Mouse (Mus musculus): ENCODE measurements around the gene Etv6. TPM values are rescaled to one million over a fixed set of nuclear protein-coding genes. Genes with fewer than 3 reads are reported as not detected.

The Etv6 gene
- total RNA-seq, 2 experiments from 2014 or later, result 21.1 to 21.3 TPM

DNA sequence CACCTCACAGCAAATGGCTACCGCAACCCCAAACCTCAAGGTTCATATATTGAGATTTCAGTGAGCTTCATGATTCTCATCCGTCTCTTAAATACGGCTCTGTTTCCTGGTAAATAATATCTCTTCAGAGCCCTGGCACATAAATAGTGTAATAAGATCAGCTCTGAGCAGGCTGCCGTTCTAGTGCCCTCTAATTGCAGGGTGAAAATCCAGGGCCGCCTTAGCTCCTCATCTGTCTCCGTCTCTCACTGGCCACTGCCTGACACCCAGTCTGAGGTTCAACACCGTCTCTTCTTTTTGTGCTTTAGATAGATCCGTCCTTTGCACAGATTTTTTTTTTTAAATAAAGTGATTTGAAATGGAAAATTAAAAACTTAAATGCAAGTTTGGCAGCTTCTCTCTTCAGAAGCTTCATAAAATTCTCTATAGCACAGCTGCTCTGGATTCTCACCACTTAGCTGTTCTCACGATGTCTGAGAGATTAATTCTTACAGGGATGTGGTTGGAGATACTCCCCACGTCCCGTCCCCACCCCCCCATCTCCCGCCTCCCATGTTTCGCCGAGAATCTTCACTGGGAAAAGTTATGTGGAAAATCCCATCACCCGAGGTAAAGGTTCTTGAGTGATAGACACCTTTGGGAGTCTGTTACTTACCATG lies 115.7 kb downstream of the Etv6 start:
- no peak for DNase-seq (ENCODE audit: extremely low spot score in 1 of 2, low spot score in 2 of 2)
- intact Hi-C loops (cut with DNase I), result loop anchor here (5.0 kb wide), 1 partner anchor 114 kb away; the partner anchor contains the start of gene Etv6

DNA sequence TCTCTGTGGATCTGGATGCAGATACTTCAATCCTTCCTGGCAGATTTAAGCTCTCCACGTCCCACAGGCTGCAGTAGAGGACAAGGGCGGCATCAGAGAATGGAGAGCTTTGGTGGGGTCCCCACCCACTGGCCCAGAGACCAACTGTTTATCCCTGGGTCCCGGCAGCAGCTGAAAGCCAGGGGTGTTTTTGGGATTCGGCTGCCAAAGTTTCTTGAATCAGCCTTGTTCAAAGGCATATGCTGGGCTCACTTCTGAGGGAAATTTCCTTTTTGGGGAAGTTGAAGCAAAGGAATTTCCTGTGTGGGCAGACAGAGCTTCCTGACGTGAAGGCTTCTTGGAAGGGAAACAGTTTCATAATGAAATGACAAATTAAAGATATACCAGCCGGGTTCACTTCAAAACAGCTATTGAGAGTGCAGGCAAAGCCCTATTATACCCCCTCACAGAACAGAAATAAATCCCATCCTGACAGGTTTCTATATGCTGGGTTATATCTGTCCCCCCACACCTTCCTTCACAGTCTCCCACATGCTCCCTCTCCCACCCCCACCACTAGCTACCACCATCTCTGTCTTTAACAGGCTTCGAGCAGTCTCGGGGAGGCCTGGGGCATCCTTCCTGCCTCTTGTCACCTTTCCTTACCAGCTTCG lies 116.5 kb downstream of the Etv6 start:
- intact Hi-C loops (cut with DNase I), result loop anchor here (5.0 kb wide), 1 partner anchor 115 kb away; the partner anchor contains the start of gene Etv6

DNA sequence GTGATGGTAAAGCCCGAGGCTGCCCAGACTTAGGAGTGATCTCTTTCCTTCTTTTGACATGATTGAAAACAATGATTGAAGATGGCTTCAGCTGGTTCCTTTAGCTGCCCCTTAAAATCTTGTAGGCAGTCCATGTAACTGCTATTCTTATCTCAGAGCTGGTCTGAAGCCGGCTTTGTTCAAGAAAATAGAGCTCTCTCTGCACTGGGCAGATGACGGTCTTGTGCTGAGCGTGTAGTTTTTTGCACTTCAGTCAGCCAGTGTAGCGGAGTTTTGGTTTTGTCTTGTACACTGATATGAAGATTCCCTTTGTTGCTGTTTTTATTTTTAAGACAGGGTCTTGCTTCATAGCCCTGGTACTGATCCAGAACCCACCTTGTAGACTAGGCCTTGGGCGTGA lies 117.0 kb downstream of the Etv6 start:
- intact Hi-C loops (cut with DNase I), result loop anchor here (5.0 kb wide), 1 partner anchor 115 kb away; the partner anchor contains the start of gene Etv6
- no peak for DNase-seq (ENCODE audit: extremely low spot score in 1 of 2, low spot score in 2 of 2)

More for the DNA sequence above, 116.5 kb downstream of the Etv6 start:
- DNase-seq (ENCODE audit: extremely low spot score in 1 of 2, low spot score in 2 of 2), result peak; percentile 55 to 77

DNA sequence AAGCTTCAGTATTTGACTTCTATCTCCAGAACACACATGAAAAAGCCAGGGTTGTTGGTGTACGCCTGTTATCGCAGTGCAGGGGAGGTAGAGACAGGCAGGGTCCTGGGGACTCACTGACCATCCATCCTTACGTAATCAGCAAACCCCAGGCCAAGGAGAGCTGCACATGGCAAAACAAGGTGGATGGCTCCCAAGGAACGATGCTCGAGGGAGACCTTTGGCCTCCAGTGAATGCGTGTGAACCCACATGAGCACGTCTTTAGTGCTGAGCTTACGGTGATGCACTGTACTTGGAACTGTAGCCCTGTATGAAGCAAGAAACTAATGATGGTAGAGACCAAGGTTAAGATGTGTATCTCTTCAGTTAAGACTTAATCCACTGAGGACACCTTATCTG lies 119.2 kb downstream of the Etv6 start:
- no peak for DNase-seq (ENCODE audit: extremely low spot score in 1 of 2, low spot score in 2 of 2)
- intact Hi-C loops (cut with DNase I), result loop anchor here (5.0 kb wide), 1 partner anchor 117 kb away; the partner anchor contains the start of gene Etv6

DNA sequence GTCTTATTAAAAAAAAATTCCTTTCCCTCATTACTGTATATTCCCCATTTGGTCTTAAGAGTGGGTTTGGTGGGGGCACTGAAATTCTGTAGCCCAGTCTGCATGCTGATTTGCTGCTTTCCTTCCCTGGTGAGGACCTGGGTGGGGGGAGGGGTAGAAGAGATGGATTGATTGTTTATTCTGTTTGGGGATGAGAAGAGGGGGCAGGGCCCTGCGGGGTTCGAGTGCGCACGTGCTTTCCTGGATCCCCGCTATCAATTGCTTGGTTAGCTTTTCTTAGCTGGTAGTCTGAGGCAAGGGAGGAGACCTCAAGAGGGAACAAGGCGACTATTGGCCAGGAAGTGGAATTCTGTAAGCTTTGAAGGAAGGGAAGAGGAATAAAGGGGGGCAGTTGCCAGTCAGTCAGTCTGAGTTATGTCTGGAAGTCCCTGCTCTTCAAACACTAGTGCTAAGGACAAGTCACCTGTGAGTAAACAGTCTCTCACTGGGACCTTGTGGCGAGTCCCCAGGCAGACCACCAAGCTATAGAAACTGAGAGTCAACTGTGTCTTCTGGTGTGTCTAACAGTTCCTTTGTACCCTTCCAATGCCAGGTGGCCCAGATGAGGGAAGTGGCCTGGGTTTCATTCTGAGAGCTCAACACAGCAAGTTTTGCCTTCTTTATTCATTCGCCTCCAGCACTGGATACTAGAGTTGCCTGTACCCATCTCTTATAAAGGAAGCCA lies 120.6 kb downstream of the Etv6 start:
- DNase-seq (ENCODE audit: extremely low spot score in 1 of 2, low spot score in 2 of 2), result no peak
- intact Hi-C loops (cut with DNase I), result no loop called here

DNA sequence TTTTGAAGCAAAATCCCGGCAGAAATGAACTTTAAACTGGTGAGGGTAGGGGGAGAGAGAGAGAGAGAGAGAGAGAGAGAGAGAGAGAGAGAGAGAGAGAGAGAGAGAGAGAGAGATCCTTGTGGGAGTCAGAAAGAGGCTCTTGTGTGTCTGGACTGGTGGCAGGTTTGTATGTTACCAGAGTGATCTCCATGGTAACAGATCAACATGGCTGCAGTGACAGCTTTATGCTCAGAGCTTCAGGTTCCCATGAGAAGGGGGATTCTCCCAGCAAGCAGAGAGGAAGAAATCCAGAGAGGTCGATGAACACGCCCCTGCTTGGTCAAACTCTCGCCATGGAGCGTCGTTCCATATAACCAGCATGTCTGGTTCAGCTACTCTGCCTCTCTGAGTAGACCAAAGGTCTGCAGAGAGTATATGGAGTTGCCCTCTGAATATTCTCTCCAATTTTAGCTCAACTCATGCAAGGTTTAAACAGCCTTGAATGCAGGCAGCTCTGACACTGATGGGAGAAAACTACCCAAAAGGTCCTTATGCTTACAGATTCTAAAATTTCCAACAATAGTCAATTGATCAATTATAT lies 122.1 kb downstream of the Etv6 start:
- intact Hi-C loops (cut with DNase I), result no loop called here
- no peak for DNase-seq (ENCODE audit: extremely low spot score in 1 of 2, low spot score in 2 of 2)

DNA sequence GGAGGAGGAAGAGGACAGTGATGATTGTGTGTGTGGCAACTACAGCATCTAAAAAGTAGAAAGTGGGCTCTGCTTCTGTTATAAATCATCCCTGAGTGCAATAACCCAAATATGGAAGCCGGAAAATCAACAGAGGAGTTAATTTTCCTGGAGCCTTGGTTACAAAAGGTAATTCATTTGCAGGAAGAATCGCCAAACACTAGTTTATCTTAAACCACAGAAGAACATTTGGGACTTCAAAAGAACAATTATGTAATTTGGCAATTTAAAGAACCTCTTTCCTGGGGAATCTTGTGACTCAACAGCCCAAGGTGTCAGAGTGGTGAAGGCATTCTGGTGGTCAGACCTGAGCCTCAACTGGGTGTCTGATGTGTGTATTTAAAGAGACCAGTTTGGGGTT lies 122.7 kb downstream of the Etv6 start:
- intact Hi-C loops (cut with DNase I), result no loop called here
- no peak for DNase-seq (ENCODE audit: extremely low spot score in 1 of 2, low spot score in 2 of 2)

DNA sequence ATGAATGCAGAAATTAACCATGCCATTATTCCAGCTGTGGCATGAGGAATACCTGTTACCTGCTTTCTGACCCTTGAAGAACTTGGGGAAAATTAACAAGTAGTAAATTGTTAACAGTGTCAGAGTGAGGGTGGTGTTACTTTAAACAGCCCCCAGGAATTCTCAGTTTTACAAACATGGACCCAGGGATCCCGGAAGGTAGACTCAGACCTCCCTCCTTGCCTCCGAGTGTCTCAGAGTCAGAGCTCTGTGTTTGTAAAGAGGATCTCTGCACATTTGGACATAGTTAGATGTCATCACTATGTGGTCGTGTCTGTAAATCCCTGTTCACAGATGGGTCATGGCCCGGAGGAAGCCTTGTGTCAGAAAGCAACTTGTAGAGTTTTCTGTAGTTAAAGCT lies 124.2 kb downstream of the Etv6 start:
- intact Hi-C loops (cut with DNase I), result no loop called here
- no peak for DNase-seq (ENCODE audit: extremely low spot score in 1 of 2, low spot score in 2 of 2)

DNA sequence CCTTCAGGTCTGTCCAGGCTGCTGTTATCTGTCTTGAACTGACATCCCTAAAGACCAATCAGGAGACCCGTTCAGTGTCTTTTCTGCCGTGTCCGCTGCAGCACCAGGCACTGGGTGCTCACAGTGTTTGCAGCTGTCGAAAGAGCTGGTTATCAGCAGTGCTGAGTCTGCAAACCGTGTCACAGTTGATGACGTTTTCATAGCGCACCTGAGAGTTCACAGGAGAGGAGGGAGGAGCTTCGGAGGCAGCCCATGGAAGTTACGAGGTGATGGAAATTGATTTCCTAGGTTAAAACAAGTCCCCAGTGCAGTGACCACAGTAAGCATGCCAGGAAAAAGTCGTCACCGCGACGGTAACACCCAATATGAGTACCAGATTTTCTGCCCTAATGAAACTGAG lies 125.5 kb downstream of the Etv6 start:
- DNase-seq (ENCODE audit: extremely low spot score in 1 of 2, low spot score in 2 of 2), result no peak
- intact Hi-C loops (cut with DNase I), result no loop called here

DNA sequence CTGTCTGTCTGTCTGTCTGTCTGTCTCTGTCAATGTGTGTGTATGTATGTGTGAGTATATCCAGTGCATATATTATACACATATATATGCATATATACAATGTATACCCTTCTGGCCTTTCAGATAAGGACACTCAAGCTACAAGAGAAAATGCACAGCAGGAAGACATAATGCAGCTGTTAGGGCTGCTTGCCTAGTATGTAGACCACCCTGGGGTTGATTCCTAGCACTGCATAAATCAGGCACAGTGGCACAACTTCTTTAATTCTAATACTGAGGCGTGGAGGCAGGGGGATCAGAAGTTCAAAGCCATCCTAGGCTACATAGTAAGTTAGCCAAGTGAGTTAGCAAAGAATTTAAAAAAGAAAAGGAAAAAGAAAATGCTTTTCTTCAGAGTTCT lies 127.8 kb downstream of the Etv6 start:
- intact Hi-C loops (cut with DNase I), result no loop called here
- DNase-seq (ENCODE audit: extremely low spot score in 1 of 2, low spot score in 2 of 2), result no peak

DNA sequence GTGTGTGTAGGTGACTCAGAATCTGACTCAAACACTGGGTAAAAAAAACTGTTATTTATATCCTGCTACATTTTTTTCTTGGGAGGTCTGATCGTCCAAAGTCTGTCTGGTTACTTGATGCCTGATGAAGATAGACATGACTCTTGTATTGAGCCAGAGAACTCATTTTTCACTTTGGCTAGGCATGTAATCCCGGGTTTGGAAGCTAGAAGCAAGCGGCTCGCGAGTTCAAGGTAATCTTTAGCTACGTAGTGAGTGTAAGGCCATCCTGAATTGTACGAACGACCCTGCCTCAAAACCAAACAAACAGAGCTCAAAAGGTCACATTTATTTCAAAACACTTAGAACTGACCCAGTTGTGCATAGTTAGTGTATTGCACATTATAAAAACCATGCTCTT lies 128.9 kb downstream of the Etv6 start:
- intact Hi-C loops (cut with DNase I), result no loop called here

DNA sequence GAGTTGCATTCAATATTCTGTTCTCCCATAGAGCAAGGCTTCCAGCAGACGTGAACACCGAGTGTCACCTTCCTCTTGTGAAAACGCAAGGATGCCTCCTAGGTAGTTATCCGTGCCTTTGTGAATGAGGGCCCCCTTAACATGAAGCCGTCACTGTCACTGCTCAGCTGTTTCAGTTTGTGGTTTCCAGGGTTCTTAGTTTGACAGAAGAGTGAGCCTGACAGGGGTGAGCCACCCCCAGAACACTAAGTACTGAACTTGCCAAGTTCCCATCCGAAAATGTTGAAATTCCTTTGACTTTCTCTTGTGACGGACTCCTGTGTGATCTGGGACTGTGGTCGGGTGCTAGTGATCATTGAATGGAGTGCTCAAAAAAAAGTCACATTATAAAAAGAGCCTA lies 129.5 kb downstream of the Etv6 start:
- intact Hi-C loops (cut with DNase I), result no loop called here
- no peak for DNase-seq (ENCODE audit: extremely low spot score in 1 of 2, low spot score in 2 of 2)

More for the DNA sequence above, 128.9 kb downstream of the Etv6 start:
- DNase-seq (ENCODE audit: extremely low spot score in 1 of 2, low spot score in 2 of 2), result no peak

DNA sequence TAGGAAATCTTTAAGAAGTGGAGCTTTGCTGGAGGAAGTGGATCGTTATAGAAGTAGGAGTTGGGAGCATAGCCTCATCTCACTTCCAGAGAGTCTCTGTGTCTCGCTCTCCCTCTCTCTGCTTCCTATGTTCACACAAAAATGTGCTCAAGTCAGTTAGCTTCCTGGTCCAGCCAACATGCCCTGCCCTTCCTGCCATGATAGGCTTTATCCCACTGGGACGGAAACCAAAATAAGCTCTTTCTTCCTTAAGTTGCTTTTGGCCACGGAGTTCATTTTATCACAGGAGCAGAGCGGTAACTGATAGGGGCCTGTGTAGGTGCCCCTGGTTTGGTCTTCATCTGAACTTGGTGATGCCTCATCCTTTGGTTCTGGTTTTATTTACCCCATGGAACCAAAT lies 132.5 kb downstream of the Etv6 start:
- intact Hi-C loops (cut with DNase I), result no loop called here
- DNase-seq (ENCODE audit: extremely low spot score in 1 of 2, low spot score in 2 of 2), result no peak

DNA sequence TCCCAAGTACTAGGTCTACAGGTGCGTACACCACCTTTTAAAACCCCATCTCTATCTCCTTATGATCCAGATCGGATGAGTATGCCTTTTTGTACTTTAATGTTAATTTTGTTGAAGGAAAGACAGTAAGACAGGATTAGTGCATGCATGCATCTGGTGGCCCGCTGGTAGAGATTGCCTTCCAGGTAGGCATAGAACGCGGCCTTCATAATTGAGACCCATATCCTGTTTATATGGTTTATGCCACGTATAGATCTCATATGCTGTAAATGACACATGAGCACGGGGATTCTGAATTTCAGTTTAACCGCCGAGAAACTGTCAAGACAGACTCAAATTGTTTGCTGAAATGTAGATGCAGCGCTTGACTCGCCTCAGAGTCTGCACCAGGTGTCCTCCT lies 133.3 kb downstream of the Etv6 start:
- intact Hi-C loops (cut with DNase I), result no loop called here

DNA sequence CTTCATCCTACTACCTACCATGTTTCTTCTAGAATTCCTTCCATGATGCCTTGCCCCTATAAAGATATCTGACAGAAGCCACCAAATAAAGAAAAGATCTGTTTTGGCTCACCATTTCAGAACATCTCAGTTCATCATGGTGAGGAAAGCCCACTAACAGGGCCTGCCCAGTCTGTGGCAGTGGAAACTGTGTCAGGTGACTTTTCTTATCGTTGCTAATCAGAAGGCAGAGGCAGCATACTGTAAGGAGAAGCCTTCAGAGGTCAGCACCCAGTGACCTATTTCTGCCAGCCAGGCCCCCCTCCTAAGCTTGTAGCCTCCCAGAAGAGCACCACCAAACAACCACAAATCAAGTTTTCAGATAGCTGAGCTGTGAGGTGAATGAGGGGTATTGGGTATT lies 135.7 kb downstream of the Etv6 start:
- no peak for DNase-seq (ENCODE audit: extremely low spot score in 1 of 2, low spot score in 2 of 2)
- intact Hi-C loops (cut with DNase I), result no loop called here

More for the DNA sequence above, 133.3 kb downstream of the Etv6 start:
- no peak for DNase-seq (ENCODE audit: extremely low spot score in 1 of 2, low spot score in 2 of 2)

DNA sequence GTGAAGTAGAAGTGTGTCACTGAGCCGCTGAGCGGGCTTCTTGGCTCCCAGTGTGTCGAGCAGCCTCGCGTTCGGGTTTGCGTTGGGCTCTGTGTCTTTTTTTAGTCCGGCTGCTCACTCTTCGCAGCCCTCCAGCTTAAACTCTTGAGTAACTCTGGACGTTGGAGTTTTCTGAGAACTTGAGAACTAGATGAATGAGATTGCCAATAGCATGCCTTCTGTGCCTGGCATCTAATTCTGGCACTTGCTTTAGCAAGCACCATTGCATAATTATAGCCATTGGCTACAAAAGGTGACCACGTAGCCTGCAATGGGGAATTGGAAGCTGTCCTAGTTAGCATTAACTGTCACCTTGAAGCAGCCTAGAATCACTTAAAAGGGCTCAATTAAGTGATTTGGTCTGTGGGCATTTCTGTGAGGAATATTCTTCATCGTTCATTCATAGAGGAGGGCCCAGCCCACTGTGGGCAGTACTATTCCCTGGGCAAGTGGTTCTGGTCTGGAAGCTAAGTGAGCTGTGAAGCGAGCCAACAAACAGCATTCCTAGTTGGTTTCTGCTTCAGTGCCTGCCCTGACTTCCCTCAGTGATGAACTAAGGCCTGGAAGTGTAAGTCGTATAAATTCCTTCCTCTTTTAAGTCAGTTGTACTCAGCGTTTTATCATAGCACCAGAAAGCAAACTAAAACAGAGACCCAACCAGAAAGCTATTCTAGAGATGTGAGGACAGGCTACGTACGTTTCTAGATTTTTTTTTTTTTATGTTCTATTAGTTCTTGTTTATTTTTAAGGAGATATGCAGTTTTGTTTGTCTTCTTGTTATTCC lies 136.6 kb downstream of the Etv6 start:
- DNase-seq (ENCODE audit: extremely low spot score in 1 of 2, low spot score in 2 of 2), result peak; percentile 52 to 57
- intact Hi-C loops (cut with DNase I), result no loop called here

DNA sequence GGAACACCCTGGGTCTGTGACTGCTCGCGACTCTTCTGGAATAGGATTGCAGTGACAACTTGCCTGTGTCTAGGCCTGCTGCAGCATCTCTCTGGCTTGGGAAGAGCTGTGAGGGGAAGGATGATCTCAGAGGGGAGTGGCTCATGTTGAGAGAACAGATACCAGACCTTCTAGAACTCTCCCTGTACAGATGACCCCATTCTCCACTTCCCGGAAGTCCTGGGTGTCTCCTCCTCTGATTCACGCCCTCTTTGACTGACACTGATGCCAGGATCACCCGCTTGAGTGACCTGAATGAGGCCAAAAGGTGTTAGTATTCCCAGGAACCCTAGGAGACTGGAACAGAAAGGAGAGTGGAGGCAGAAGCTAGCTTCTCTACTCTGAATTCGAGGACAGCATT lies 137.9 kb downstream of the Etv6 start:
- no peak for DNase-seq (ENCODE audit: extremely low spot score in 1 of 2, low spot score in 2 of 2)
- intact Hi-C loops (cut with DNase I), result no loop called here

DNA sequence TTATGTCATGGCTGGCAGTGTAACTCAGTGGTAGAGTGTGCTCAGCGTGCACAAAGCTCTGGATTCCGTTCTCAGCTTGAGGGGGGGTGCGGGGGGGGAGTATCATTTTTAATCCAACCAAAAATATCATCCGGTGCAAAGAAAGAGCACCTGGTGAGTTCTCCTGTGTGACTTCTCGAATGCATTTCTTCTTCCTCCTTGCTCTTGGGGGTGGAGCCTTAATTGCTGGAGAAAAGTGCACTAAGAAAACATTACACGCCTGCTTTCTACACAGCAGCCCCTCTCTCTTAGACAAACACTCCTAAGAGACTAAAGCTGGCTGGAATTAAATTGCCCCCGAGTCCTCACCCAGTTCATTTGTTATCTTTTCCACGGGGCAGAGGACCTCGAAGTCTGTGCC lies 139.6 kb downstream of the Etv6 start:
- DNase-seq (ENCODE audit: extremely low spot score in 1 of 2, low spot score in 2 of 2), result no peak
- intact Hi-C loops (cut with DNase I), result no loop called here

DNA sequence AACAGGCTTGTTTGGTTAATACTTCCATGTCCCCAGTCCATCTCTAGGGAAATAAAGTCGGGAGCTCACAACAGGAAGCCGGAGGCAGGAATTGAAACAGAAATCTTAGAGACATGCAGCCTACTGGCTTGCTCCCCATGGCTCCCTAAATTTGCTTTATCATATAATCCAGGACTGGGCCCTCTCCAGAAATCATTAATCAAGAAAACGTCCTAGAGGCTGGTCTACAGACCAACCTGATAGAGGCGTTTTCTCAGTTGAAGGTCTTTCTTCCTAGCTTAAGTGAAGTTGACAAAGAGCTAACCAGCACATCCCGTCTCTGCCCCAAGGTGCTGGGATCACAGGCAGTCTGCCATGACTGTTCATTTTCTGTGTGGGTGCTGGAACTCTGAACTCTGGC lies 141.7 kb downstream of the Etv6 start:
- DNase-seq (ENCODE audit: extremely low spot score in 1 of 2, low spot score in 2 of 2), result no peak
- intact Hi-C loops (cut with DNase I), result no loop called here

Data from left cerebral cortex, postnatal 10 days (tissue).